Comparison of ENCODE assay signal across 13 mouse cellular contexts in the genomic region with DNA sequence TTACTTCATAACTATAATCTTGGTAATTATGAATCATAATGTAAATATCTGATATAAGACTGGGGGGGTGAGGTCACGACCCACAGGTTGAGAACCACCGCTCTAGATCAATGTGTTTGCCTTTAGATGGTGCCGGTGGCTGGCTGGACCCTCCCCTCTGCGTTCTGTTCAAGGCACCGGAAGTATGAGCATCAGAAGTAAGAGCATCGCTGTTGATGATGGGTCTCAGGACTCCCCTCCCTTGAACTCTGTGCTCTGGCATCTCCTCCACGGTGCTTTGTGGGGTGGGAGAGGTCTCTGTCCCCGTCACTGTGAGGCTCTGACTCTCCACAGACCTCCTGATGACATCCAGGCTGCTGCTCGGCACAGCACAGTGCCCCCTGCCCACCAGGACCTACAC.
"Had no signal": no experiment of that assay in that cellular context is flagged by ENCODE, and none has a peak within 500 bp of the region (broad histone marks: within the 10 kb centered on the region; RNA-seq: fewer than 3 reads in every experiment).

No protein-coding gene starts in this region.

- ATAC-seq: midbrain, embryonic 15.5 days had no signal

- DNase-seq: kidney, adult 8-10 months; kidney, postnatal 10 days; kidney, postnatal 36 days; layer of hippocampus, postnatal 36 days; liver, embryonic 13.5 days; lung, adult 2 months; lung, postnatal 14 days; lung, postnatal 4 days; right cerebral cortex, postnatal 4 days; thymus, adult 2 months; thymus, postnatal 14 days; thymus, postnatal 4 days had no signal
